Mouse (Mus musculus) thymus, adult 2 months (tissue): ENCODE data around the gene Syndig1.

ENCODE experiments used
- CTCF ChIP-seq: fragments of 200-500 bp; IDR thresholded peaks from 2 replicates; pipeline ENCODE4 v1.5.1; 2012; ENCODE audit warnings: mild to moderate bottlenecking, control low read depth, low read length, moderate library complexity, borderline replicate concordance; ENCODE audit not compliant: control insufficient read depth, poor library complexity, insufficient read depth; ENCODE audit errors: extremely low read depth
- POLR2A ChIP-seq: fragments of 200-500 bp; IDR thresholded peaks from 2 replicates; pipeline ENCODE4 v1.6.1; 2012; ENCODE audit warnings: mild to moderate bottlenecking, low read length, control low read depth, moderate library complexity; ENCODE audit not compliant: control insufficient read depth, poor library complexity, insufficient read depth; ENCODE audit errors: extremely low read depth

GRCm38 (mm10) chr2:149820201-149820600, 8.8 kb upstream of the Syndig1 start:
- no peak for TF ChIP-seq POLR2A
- no peak for TF ChIP-seq CTCF
